Mouse (Mus musculus) liver, adult 2 months (tissue): Measurements from ENCODE around the gene Opn1sw.

Experiments used
- CTCF ChIP-seq: fragments of 200-500 bp; IDR thresholded peaks from 2 replicates; pipeline ENCODE4 v1.5.1; 2011; ENCODE audit warnings: low read depth, low read length, control low read depth
- POLR2A ChIP-seq: fragments of 200-500 bp; IDR thresholded peaks from 2 replicates; pipeline ENCODE4 v1.6.1; 2011; ENCODE audit warnings: low read length, control low read depth; ENCODE audit not compliant: insufficient read depth; ENCODE audit errors: extremely low read depth

GRCm38 (mm10) chr6:29402693-29403342 lies 14.6 kb upstream of the Opn1sw start:
- TF ChIP-seq CTCF (no peak), POLR2A (no peak)
